Mouse (Mus musculus) lung, embryonic 16.5 days (tissue): ENCODE results near the gene D2hgdh. TPM values are rescaled to one million over a fixed set of nuclear protein-coding genes. Genes with fewer than 3 reads are reported as not detected.

ENCODE experiments used
- ATAC-seq: fragments of 200-750 bp; cut with Nextera tagmentation; 2 replicates; pipeline ENCODE4 v1.8.0; 2017; ENCODE audit warnings: low read depth, mild to moderate bottlenecking, moderate library complexity
- H3K27ac ChIP-seq: fragments of 300-500 bp; sonication (generic); 2 replicates; pipeline ENCODE4 v1.5.1; 2014; ENCODE audit warnings: mild to moderate bottlenecking, control low read depth, low read length
- H3K27me3 ChIP-seq: fragments of 300-500 bp; sonication (generic); 2 replicates; pipeline ENCODE4 v1.6.1; 2014; ENCODE audit warnings: low read depth, low read length, mixed read lengths; ENCODE audit not compliant: control insufficient read depth, insufficient read depth
- H3K36me3 ChIP-seq: fragments of 300-500 bp; sonication (generic); 2 replicates; pipeline ENCODE4 v1.6.1; 2014; ENCODE audit warnings: low read length; ENCODE audit not compliant: control insufficient read depth, insufficient read depth
- H3K4me1 ChIP-seq: fragments of 300-500 bp; sonication (generic); replicated peaks from 2 replicates; pipeline ENCODE4 v1.6.1; 2014; ENCODE audit warnings: low read length, mixed read lengths; ENCODE audit not compliant: control insufficient read depth, insufficient read depth
- H3K4me2 ChIP-seq: fragments of 300-500 bp; sonication (generic); 2 replicates; pipeline ENCODE4 v1.6.1; 2014; ENCODE audit warnings: low read depth, low read length, control low read depth
- H3K4me3 ChIP-seq: fragments of 300-500 bp; sonication (generic); 2 replicates; pipeline ENCODE4 v1.5.1; 2014; ENCODE audit warnings: mild to moderate bottlenecking, low read length, control low read depth
- H3K9ac ChIP-seq: fragments of 300-500 bp; sonication (generic); 2 replicates; pipeline ENCODE4 v1.6.1; 2014; ENCODE audit warnings: low read length, control low read depth
- H3K9me3 ChIP-seq: fragments of 300-500 bp; sonication (generic); 2 replicates; pipeline ENCODE4 v1.6.1; 2016; ENCODE audit warnings: low read length; ENCODE audit not compliant: control insufficient read depth
- WGBS: fragments of 180-500 bp; shearing (Covaris S2); extraction: QIAGEN DNeasy Blood & Tissue Kit; methylation state at CpG from one replicate; pipeline ENCODE4 v1.1.7; 2014; 5-methylcytosine and 5-hydroxymethylcytosine counted together
- polyA plus RNA-seq: library from polyadenylated mRNA; unstranded; fragments of >200 nt; fragmentation: Nextera tagmentation; extraction: Ambion mirVana; gene quantifications from 2 replicates; pipeline ENCODE4 v1.2.1, GENCODE M21; 2015

Gene D2hgdh
- 15.4 and 17.2 TPM in 2 replicates for polyA plus RNA-seq

GRCm38 (mm10) chr1:93824609-93825008 lies at the start of gene D2hgdh:
TSS of gene D2hgdh (plus strand) at chr1:93824909.
- Histone ChIP-seq H3K4me1 (no peaks in the 10 kb centered on the region), H3K27me3 (no peaks in the 10 kb centered on the region), H3K9me3 (no peaks in the 10 kb centered on the region), H3K4me2 (peak within 1 kb of the TSS; percentile 53), H3K36me3 (peaks cover 5% of the 10 kb centered on the region), H3K9ac (peak within 1 kb of the TSS; percentile 78), H3K4me3 (peak within 1 kb of the TSS; percentile 62), H3K27ac (peak within 1 kb of the TSS; percentile 96)
- ATAC-seq = peak; percentile 8; the same call in 1 of the 2 replicates
- WGBS = 5% methylated on average over 10 of the region's 10 CpGs

- H3K9me3 ChIP-seq = no peaks in the 10 kb centered on the region
- H3K4me3 ChIP-seq = no peak overlapping the region
- no peak for ATAC-seq
- no peaks in the 10 kb centered on the region for H3K27me3 ChIP-seq
- 92% methylated on average over 5 of the region's 5 CpGs for WGBS
- H3K27ac ChIP-seq = no peak overlapping the region
- H3K4me1 ChIP-seq = no peaks in the 10 kb centered on the region
- peaks cover 43% of the 10 kb centered on the region for H3K36me3 ChIP-seq
- H3K9ac ChIP-seq = no peak overlapping the region
- H3K4me2 ChIP-seq = no peak overlapping the region
Measured at GRCm38 (mm10) chr1:93776686-93777085, 48.0 kb upstream of the D2hgdh start.

DNA sequence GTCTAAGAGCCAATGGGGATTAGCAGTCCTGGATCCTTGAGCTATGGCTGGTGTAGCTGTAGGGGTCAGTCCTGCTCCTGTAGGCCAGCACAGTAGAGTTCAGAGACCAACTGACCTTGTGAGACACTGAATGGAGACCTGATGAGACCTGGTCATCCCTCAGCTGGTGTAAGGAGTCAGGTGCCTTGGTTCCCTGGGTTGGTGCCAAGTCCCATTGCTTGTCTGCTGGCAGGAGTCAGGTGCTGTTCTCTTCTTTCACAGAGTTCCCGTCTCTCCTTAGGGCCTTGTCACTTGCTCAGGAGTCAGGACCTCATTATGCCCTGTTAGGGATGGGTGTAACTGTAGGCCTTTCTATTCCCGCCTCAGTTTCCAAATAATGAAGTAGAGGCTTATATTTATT lies 37.8 kb upstream of the D2hgdh start:
- no peak overlapping the region for H3K27ac ChIP-seq
- no peak overlapping the region for H3K4me3 ChIP-seq
- H3K4me1 ChIP-seq = no peaks in the 10 kb centered on the region
- 89% methylated on average over 2 of the region's 2 CpGs for WGBS
- H3K27me3 ChIP-seq = no peaks in the 10 kb centered on the region
- no peaks in the 10 kb centered on the region for H3K9me3 ChIP-seq
- H3K4me2 ChIP-seq = no peak overlapping the region
- no peak for ATAC-seq
- H3K9ac ChIP-seq = no peak overlapping the region
- peaks cover 50% of the 10 kb centered on the region for H3K36me3 ChIP-seq

- no peak overlapping the region for H3K4me3 ChIP-seq
- H3K36me3 ChIP-seq = peaks cover 51% of the 10 kb centered on the region
- 88% methylated on average over 8 of the region's 8 CpGs for WGBS
- no peak for ATAC-seq
- H3K27me3 ChIP-seq = no peaks in the 10 kb centered on the region
- no peak overlapping the region for H3K4me2 ChIP-seq
- no peaks in the 10 kb centered on the region for H3K9me3 ChIP-seq
- no peak overlapping the region for H3K9ac ChIP-seq
- no peak overlapping the region for H3K27ac ChIP-seq
- H3K4me1 ChIP-seq = no peaks in the 10 kb centered on the region
Measured at GRCm38 (mm10) chr1:93794526-93794925, 30.2 kb upstream of the D2hgdh start.

DNA sequence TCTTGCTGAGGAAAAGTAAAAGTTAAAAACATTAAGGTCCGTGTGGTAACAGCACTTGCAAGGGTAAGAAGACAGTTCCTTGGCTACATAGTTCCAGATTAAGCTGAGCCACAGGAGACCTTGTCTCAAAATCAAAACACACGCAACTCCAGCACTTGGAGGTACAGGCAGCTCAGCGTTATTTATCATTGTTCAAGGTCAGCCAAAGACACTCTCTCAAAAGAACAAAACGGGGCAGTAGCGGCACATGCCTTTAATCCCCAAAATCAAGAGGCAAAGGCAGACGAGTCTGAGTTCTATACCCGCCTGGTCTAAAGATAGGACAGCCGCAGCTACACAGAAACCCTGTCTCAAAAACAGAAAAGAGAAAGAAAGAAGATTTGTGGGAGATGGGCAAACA lies 28.8 kb upstream of the D2hgdh start:
- Histone ChIP-seq H3K4me2 (no peak overlapping the region), H3K27ac (no peak overlapping the region), H3K36me3 (peaks cover 54% of the 10 kb centered on the region), H3K27me3 (no peaks in the 10 kb centered on the region), H3K4me3 (no peak overlapping the region), H3K9me3 (no peaks in the 10 kb centered on the region), H3K4me1 (peaks cover 7% of the 10 kb centered on the region), H3K9ac (no peak overlapping the region)
- WGBS = 76% methylated on average over 8 of the region's 8 CpGs
- ATAC-seq = no peak

DNA sequence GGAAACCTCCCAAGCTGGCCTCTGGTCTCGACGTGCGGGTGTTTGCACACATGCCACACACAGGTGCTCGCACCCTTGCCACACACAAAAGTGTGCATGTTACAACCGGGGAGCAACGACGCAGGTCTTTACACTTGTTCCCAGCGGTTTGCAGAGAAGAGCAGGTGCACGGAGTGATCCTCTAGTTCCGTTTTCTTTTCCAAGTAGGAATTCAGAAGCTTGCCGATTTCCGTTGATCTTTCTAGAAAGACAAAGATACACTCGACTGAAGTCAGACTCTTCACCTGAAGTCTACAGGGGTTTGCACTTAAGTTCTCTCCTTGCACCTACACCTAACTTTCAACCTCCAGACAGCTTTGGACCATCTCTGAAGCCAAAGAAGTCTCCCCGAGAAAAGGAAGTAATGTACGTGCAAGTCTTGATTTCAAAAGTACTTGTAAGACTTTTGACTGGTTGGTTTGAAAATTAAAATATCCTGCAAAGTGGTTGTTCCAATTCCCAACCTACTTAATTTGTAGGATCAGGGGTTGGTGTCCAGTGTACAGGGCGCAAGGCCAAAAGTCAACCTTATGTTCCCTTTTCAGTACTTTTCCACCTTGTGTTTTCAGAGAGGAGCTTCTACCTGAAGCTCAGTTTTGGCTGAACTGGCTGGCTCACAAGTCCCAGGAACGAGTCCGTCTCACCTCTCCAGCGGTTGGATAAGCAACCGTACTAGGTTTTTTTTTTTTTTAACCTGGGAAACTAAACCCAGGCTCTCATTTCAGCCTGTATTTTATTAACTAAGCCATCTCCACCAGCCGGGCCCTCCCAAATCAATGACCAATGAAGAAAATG lies 23.8 kb upstream of the D2hgdh start:
- no peak for ATAC-seq
- Histone ChIP-seq H3K36me3 (peaks cover 20% of the 10 kb centered on the region), H3K9ac (peak overlapping the region; percentile 88), H3K27me3 (no peaks in the 10 kb centered on the region), H3K4me3 (peak overlapping the region; percentile 92), H3K4me1 (peaks cover 33% of the 10 kb centered on the region), H3K4me2 (peak overlapping the region; percentile 85), H3K27ac (peak overlapping the region; percentile 93), H3K9me3 (no peaks in the 10 kb centered on the region)
- 66% methylated on average over 21 of the region's 21 CpGs for WGBS

GRCm38 (mm10) chr1:93801741-93802238 lies 22.9 kb upstream of the D2hgdh start, which contains the start of gene Dtymk:
TSS of gene Dtymk (minus strand) at chr1:93801934.
- Histone ChIP-seq H3K4me1 (peaks cover 33% of the 10 kb centered on the region), H3K27ac (peak within 1 kb of the TSS; percentile 93), H3K36me3 (peaks cover 29% of the 10 kb centered on the region), H3K4me3 (peak within 1 kb of the TSS; percentile 92), H3K27me3 (no peaks in the 10 kb centered on the region), H3K9ac (peak within 1 kb of the TSS; percentile 88), H3K9me3 (no peaks in the 10 kb centered on the region), H3K4me2 (peak within 1 kb of the TSS; percentile 85)
- 0% methylated on average over 42 of the region's 42 CpGs for WGBS
- peak; percentile 69 for ATAC-seq

DNA sequence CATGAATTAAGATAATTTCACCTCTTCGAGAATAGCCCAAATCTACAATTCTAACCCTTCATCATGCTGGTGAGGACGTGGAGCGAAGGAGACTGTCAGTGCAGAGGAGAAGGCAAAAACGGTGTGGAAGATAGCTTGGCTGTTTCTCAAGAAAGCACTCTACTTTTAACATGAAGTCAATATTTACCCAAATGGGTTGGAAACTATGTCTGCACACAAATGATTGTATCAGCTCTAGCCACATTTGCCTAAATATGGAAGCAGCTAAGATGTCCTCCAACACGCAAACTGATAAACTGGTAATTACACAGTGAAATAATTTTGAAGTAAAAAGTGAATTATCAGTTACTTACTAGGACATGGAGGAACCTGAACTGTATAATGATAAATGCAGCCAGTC lies 21.9 kb upstream of the D2hgdh start:
- H3K4me1 ChIP-seq = peaks cover 33% of the 10 kb centered on the region
- no peak overlapping the region; the same call in 1 of the 2 replicates for H3K4me3 ChIP-seq
- no peaks in the 10 kb centered on the region for H3K27me3 ChIP-seq
- no peak overlapping the region for H3K9ac ChIP-seq
- ATAC-seq = no peak
- H3K4me2 ChIP-seq = peak overlapping the region; percentile 90
- no peaks in the 10 kb centered on the region for H3K9me3 ChIP-seq
- WGBS = 75% methylated on average over 5 of the region's 5 CpGs
- H3K27ac ChIP-seq = peak overlapping the region; percentile 93; the same call in 1 of the 2 replicates
- H3K36me3 ChIP-seq = peaks cover 29% of the 10 kb centered on the region
